9 mouse cellular contexts compared by ENCODE assay signal in the genomic region with DNA sequence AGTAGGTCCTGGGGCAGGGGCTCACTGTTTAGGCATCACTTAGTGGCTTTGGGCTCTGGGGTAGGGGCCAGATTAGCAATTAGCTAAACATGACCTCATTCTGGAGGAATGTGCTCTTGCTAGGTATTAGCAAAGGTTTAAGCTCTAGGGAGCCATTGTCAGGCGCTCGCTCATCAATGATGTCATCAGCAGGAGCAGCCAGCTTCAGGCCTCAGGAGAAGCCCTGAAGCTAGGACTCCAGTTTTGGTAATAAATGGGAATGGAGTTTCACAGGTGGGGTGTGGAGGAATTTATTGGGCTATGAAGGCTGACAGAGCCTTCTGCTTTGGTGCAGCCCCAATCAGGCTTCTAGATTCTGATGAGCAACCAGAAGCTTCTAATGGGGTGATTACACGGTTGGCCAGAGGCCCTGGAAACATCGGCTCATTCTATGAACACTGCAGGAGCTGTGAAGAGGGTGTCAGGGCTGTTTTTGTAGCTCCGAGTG. TPM values are rescaled to one million over a fixed set of nuclear protein-coding genes. Genes with fewer than 3 reads are reported as not detected.
DNase-seq lines count a peak whose midpoint lies in the region; ATAC-seq and TF ChIP-seq lines count a peak whose summit lies in the region.
"Had no signal": no experiment of that assay in that cellular context is flagged by ENCODE, and none has a peak within 500 bp of the region (broad histone marks: within the 10 kb centered on the region; RNA-seq: fewer than 3 reads in every experiment).

No protein-coding gene starts in this region.

- no peaks in the 10 kb centered on the region for H3K36me3 ChIP-seq in heart, embryonic 11.5 days (ENCODE audit: control insufficient read depth, insufficient read depth, low read length)
- H3K36me3 ChIP-seq in midbrain, embryonic 12.5 days: no peaks in the 10 kb centered on the region

- no peak for TF ChIP-seq CTCF in brain, embryonic 14.5 days (IDR thresholded peaks at IDR 0.05; ENCODE audit: borderline replicate concordance, extremely low read depth, insufficient read depth, insufficient read length)

- H3K27me3 ChIP-seq in heart, embryonic 11.5 days (ENCODE audit: control insufficient read depth, insufficient read depth, low read length): no peaks in the 10 kb centered on the region
- H3K27me3 ChIP-seq in midbrain, embryonic 12.5 days: no peaks in the 10 kb centered on the region

- no peak overlapping the region for H3K9ac ChIP-seq in heart, embryonic 11.5 days (ENCODE audit: low read depth, low read length)
- H3K9ac ChIP-seq in midbrain, embryonic 12.5 days (replicated peaks): no peak overlapping the region

- DNase-seq in ES-CJ7 (ENCODE audit: low read depth, low spot score): peak; percentile 54
- DNase-seq in brain, embryonic 14.5 days (ENCODE audit: low read depth): peak; percentile 93
- no peak for DNase-seq in B cell, adult 2 months
- no peak for DNase-seq in T-cell, adult 2 months (ENCODE audit: low spot score)
- DNase-seq in kidney, adult 18-20 months: no peak

- no peak for ATAC-seq in heart, embryonic 11.5 days (replicated peaks; ENCODE audit: insufficient number of reproducible peaks, low FRiP score, low TSS enrichment)
- peak; percentile 82 for ATAC-seq in midbrain, embryonic 12.5 days (ENCODE audit: low FRiP score, low read depth)
- no peak for ATAC-seq in erythroblast, adult 5-6 weeks (replicated peaks; ENCODE audit: low FRiP score, poor library complexity, severe bottlenecking)

- TF ChIP-seq POLR2A in brain, embryonic 14.5 days (IDR thresholded peaks at IDR 0.05; ENCODE audit: borderline replicate concordance, extremely low read depth, insufficient read depth, insufficient read length, poor library complexity, severe bottlenecking): no peak

- H3K4me2 ChIP-seq in heart, embryonic 11.5 days: no peak overlapping the region
- H3K4me2 ChIP-seq in midbrain, embryonic 12.5 days (replicated peaks): no peak overlapping the region

- 21% methylated on average over 5 of the region's 5 CpGs for WGBS in heart, embryonic 11.5 days (ENCODE audit: insufficient replicate concordance)
- 8% methylated on average over 5 of the region's 5 CpGs for WGBS in midbrain, embryonic 12.5 days

- no peaks in the 10 kb centered on the region for H3K9me3 ChIP-seq in heart, embryonic 11.5 days (replicated peaks; ENCODE audit: control insufficient read depth, low read length)
- no peaks in the 10 kb centered on the region for H3K9me3 ChIP-seq in midbrain, embryonic 12.5 days

- H3K4me1 ChIP-seq in heart, embryonic 11.5 days (ENCODE audit: control insufficient read depth, insufficient read depth, low read length): peaks cover 47% of the 10 kb centered on the region
- H3K4me1 ChIP-seq in midbrain, embryonic 12.5 days: peaks cover 36% of the 10 kb centered on the region

- peak overlapping the region; percentile 54 for H3K27ac ChIP-seq in heart, embryonic 11.5 days (ENCODE audit: low read depth, low read length)
- H3K27ac ChIP-seq in midbrain, embryonic 12.5 days (replicated peaks): peak overlapping the region; percentile 26; the same call in 1 of the 2 replicates

- H3K4me3 ChIP-seq in heart, embryonic 11.5 days (ENCODE audit: low read depth, low read length): no peak overlapping the region
- H3K4me3 ChIP-seq in midbrain, embryonic 12.5 days: no peak overlapping the region

RNA-seq across cellular contexts. Expression of gene Flnb, which starts 30.0 kb away (rescaled TPM):
- 16.0 and 20.6 TPM in 2 replicates for polyA plus RNA-seq in brain, embryonic 14.5 days (2012; rRNA removed)
- polyA plus RNA-seq in heart, embryonic 11.5 days (2014; fragmentation: Nextera tagmentation; extraction: Ambion mirVana): 13.1 and 13.6 TPM in 2 replicates
- polyA plus RNA-seq in midbrain, embryonic 12.5 days (2016; fragmentation: Nextera tagmentation; extraction: Ambion mirVana): 21.3 and 23.4 TPM in 2 replicates
- 2.7 and 3.8 TPM in 2 replicates for total RNA-seq in erythroblast, adult 5-6 weeks (2015; ENCODE audit: low replicate concordance)
- 2.0 and 2.2 TPM in 2 replicates for total RNA-seq in erythroblast, adult 5-6 weeks (2017; ENCODE audit: low replicate concordance)

RNA-seq across cellular contexts. Expression of gene Gm26661, which starts 56.4 kb away (rescaled TPM):
- not detected in 2 replicates for polyA plus RNA-seq in brain, embryonic 14.5 days (2012; rRNA removed)
- polyA plus RNA-seq in heart, embryonic 11.5 days (2014; fragmentation: Nextera tagmentation; extraction: Ambion mirVana): not detected in 2 replicates
- not detected in 2 replicates for polyA plus RNA-seq in midbrain, embryonic 12.5 days (2016; fragmentation: Nextera tagmentation; extraction: Ambion mirVana)
- not detected in 2 replicates for total RNA-seq in erythroblast, adult 5-6 weeks (2015; ENCODE audit: low replicate concordance)
- total RNA-seq in erythroblast, adult 5-6 weeks (2017; ENCODE audit: low replicate concordance): not detected in 2 replicates
- total RNA-seq: megakaryocyte-erythroid progenitor cell, adult 5-6 weeks had no signal

Comparison
In these comparisons a context has a peak if more than half of its experiments do, and no peak if none do; other contexts are left out.
1. DNase-seq: peak in ES-CJ7 (single experiment) and brain, embryonic 14.5 days (single experiment); none in B cell, adult 2 months (0 of 2), T-cell, adult 2 months (single experiment) and kidney, adult 18-20 months (single experiment).